Mouse (Mus musculus): Measurements from ENCODE around the gene Erh.

Gene Erh

DNA sequence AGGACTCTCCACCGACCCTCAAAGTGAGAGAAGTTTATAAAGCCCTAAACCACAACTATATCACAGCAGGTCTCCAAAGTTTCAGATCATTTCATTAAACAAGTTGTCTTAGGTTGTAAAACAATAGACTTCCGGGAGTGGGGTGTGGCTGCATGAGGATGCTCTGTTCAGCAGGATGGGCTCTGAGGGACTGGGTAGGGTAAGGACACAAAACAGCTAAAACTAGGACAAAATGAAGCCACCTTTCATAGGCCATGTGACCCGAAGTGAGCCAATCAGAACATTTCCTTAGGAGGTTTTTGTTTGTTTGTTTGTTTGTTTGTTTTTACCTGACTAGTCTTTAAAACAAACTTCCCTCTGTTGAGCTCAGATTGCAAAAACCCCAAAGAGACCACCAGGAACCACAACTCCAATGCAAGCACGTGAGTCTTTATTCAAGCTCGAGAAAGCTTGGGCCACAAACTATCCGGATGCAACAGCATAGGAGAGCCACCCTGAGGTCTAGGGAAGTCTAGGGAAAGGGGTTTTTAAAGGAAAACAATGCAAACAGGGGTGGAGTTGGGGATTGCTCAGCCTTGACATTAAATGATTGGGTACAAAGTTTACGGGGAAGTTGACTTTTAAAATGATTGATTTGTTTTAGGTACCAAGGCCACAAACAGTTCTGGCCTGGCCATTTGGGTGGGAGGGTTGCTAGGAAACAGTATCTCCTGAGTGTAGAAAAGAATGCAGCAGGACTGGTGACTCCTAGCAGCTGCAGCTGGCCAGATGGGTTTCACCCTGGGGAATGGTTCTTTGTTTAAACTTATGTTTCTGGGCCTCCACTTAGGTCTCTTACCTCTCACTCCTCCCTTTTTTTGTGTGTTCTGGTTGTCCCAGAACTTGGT lies 28.5 kb downstream of the Erh start:
- DNase-seq (ENCODE audit: low spot score) = no peak

DNA sequence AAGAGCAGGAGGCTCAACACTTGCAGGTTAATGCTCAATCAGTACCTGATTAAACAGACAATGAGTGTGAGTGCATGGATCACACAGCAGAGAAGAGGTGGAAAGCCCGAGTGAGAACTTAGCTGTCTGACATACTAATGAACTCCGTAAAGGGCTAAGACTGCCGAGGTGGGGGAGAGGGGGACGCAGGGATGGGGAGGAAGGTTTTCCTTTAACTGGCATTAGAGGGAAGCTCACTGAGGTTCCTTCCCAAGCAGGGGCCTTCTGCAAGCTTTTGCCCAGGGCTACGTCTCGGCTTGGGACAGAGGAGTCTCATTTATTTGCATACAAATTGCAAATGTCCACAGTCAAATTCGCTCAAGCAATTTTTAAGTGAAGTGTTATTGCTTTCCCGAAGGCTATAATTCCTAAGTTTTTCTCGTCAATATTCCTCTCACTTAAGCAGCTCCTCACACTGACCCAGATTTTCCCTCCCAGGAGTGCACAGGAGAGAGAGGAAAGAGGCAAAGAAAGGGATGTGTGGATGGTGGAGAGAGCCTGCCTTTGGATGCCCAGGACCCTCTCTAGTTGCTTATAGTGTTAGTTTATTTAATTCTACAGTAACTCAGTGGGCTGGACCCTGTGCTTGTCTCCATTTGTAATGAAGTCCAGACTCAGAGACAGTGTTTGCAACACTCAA lies 31.9 kb downstream of the Erh start:
- no peak for DNase-seq (ENCODE audit: low spot score)

DNA sequence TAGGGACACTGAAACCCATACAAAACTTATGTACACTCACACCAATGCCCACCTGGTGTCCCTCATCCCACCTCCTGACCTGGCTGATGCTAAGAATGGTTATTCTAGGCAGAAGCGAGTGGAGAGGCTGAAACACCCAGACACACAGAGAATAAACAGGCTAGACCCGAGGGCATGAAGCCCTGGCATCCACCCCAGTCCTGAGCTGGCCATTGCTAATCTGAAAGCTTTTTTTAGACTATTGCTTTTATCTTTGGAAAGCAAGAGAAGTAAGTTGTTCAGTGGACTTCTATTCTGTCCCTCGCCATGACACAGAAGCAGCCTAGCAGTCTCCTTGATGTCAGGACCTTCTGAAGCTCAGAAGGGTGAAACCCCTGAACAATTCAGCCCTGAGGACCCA lies 34.2 kb downstream of the Erh start:
- no peak for DNase-seq (ENCODE audit: low spot score)

DNA sequence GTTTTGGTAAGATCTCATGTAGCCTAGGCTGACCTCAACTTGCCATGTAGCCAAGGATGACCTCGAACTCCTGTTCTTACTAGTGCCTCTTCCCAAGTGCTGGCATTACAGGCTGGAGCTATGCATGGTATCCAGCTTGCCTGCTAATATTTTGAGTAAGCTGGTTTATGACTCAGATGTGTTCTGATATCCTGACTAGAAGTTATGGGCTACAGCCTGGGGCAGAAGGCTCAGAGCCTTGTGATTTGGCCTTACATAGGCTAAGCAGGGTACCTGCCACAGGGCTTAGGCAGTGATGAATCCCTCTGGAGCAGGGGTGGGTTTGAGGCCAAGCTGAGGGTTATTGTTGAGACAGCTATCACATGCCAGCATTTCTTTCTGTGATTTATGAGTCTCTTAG lies 35.6 kb downstream of the Erh start:
- no peak for DNase-seq (ENCODE audit: low spot score)

DNA sequence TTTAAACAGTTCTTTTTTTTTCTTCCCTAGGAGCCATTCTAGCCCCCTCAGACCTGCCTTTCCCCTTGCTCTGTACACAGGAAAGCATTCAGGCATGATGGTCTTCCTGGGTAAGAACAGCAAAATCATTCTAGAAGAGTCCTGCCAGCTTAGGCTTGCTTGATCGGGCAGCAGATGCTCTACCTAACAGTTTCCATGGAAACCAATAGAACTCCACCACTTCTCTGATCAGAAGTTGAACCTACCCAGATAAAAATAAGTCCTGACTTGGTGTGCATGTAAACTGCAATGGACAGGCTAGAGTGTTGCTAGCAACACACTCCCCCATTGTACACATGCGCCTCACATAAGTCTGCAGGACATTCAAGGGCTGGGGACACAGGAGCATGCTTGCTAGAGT lies 39.9 kb downstream of the Erh start:
- no peak for DNase-seq (ENCODE audit: low spot score)

DNA sequence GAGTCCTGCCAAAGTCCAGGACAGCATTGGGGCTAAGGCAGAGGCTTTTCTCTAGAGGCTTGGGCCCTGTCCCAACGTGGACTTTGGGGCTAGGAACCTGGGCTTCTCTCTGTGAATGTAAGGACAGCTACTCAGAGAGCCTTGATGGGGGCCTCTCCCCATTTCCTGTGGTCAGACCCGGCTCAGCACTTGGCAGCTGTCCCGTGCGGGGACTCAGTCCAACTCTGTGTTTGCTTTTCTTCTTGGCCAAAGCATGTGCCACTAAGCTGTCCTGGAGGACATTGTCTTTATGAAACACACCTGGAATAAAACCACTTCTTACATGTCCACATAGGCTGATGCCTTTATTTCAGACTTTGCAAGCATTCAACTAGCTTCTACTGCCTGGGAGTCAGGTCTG lies 40.6 kb downstream of the Erh start:
- no peak for DNase-seq (ENCODE audit: low spot score)

DNA sequence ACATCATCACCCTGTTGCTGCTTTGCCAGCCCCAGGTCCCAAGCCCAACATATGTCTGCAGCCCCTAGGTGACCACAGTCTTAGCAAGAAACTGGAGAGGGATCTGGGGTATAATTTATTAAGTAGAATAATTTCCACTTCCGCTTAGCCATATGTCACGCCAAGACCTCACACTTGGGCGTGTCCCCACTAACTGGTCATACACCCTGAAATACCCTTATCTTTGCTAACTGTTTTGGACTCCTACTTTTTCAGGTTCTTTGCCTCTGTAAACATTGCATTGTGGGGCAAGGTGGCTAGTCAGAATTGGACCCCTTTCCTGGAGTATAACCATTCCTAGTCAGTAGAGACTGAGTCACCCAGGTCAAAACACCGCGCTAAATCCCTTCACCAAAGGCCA lies 41.7 kb downstream of the Erh start:
- DNase-seq (ENCODE audit: low spot score) = no peak

DNA sequence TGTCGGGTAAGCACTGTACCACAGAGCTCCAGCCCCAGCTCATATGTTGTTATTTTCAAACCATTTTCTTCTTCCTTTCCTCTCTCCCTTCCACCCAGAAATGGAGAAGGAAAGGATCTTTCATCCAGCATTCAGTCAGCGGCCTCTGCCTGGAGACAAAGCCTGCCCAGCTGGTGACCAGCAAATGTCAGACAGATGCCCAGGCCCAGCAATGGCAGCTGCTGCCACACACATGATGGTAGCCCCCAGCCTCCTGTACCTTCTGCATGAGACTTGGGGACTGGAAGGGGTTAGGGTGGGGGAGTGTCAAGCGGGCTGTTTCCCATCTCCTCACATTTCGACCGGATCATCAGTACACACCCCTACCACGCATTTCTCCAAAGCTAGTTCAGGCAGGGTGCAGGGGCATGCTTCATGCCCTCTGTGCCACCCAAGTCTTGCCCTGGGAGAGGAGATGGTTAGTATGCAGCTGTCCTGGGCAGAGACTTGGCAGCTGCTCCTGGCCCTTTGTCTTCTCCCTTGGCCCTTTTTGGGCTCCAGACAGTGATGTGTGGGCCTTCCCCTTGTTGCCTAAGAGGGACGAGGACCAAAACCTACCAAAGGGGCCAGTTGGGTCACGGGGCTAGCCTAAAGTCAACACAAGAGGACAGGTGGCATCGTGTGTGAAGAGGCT lies 42.4 kb downstream of the Erh start:
- no peak for DNase-seq (ENCODE audit: low spot score)

DNA sequence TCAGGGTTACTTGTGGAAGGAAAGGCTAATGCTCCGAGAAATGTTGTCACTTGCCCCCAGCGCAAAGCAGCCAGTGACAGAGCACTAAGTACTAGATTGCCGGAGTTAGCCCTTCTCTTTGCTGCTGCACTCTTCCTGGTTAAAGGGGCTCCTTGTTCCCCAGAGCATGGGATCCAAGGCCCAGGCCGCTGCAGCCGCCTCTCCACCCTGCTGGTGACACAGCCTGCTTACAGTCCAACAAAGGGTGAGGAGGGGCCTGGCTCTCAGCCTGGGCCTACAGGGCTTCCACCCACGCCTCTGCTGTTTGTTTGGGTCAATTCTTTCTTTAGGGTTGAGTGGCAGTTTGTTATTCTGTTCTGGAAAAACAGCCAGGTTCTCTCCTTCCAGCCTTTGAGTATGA lies 45.4 kb downstream of the Erh start:
- DNase-seq (ENCODE audit: low spot score) = no peak

DNA sequence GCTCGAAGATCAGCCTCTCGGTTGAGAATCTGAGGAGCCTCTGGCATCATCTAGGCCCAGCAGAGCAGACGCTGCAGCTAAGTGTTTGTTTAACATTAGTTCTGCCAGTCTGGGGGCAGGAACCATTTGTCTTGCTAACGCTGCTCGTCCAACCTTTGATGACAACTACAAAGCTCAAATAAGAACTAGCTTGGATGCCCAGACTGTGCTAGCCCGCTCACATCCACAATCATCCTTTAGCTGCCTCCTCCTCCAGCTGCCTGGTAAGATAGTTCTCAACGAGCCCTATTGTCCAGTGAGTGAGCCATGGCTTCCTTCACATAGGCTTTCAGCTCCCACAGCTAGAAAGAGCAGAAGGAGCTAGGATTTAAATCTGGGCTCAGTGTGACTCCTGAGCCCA lies 45.9 kb downstream of the Erh start:
- no peak for DNase-seq (ENCODE audit: low spot score)

DNA sequence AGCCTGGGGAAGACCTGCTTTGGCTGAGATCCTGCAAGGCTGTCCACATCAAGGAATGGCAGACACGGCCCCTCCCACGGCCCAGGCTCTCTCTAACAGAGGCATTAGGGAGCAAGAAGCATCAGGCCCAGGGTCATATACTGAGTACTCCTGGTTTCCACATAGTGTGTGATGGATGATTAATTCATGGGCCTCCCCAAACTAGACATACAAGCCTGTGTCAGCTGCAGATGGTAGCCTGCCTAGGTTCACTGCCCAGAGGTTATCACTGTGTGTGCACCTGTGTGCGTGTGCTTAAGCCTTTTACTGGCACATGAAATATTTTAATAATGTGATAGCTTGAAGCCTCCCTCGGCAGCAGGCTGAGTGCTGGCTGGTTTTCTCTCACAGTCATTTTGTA lies 48.2 kb downstream of the Erh start:
- no peak for DNase-seq (ENCODE audit: low spot score)

DNA sequence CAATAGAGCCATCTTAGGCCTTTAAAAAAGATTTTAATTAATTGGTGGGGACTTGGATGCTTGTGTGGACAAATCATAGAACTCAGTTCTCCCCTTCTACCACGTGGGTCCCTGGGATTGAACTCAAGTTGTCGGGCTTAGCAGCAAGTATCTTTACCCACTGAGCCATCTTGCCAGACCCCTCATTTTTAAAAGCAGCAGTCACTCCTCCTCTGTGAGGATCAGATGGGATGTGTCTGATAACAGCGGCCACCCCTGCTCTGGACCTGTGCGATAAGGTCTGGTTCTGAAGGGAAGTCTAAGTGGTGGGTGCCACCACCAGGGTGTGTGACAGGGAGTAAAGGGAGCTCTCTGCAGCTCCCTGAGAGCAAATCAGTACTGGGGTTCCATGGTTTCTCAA lies 48.6 kb downstream of the Erh start:
- no peak for DNase-seq (ENCODE audit: low spot score)

DNA sequence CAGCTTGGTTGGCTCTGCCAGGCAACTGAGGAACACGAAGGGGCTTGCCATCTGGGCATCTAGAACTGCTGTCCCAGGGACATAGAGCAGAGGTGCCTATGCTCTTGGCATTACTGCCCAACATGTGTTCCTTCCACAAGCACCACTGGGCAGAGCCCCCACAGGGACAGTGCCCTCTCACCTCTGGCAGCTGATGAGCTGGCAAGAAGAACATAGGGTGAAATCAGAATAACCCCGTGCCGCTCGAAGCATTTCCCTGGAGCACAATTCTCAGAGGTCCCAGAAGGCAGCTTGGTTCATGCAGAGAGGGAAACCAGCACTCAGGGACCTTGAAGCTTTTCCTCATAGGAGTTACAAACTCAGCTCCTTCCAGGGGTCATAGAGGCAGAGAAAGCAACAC lies 49.4 kb downstream of the Erh start:
- DNase-seq (ENCODE audit: low spot score) = no peak

DNA sequence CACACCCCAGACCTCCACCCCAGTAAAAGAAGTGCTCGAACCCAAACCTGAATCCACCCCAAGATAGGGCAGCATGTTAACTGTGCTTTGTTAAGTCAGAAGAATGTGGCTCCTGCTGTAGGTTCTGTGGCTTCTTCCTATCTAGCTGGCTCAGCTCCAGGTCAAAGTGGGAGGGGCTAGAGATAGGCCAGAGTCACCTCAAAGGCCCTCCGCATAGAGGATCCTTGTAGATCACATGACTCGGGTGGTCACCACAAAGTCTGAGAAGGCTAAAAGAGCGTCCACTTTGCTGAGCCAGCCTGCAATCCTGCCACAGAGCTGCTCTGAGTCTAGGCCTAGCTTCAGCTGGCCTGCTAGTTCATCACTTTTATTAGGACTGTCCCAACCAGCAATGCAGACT lies 50.0 kb downstream of the Erh start:
- DNase-seq (ENCODE audit: low spot score) = no peak

DNA sequence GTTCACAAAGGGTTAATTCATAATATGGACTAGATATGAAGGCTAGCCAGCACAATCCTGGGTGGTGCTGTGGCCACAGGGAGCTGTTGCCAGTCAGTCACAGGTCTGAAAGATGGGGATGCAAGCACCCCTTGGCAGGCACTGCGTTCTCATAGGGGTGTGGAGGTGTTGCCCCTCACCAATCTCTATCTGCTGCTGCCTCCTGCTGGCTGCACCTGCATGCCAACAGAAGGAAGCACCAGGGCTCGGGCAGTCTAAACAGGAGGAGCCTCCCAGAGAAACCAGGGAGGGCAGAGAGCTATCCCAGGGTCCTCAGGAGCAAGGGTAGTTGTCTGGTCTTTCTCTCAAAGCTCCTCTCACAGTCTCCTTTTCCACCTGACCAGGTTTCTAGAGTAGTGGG lies 59.2 kb downstream of the Erh start:
- no peak for DNase-seq (ENCODE audit: low spot score)

Data from layer of hippocampus, adult 9-10 months (tissue).